17 mouse cellular contexts compared by ENCODE assay signal in genomic region chr6:145296979-145297378, GRCm38 (mm10).
"Had no signal": no experiment of that assay in that cellular context is flagged by ENCODE, and none has a peak within 500 bp of the region (broad histone marks: within the 10 kb centered on the region; RNA-seq: fewer than 3 reads in every experiment).

No protein-coding gene starts in this region.

- H3K9me3 ChIP-seq: liver, embryonic 15.5 days; megakaryocyte, embryonic 14.5 days; midbrain, embryonic 13.5 days; midbrain, embryonic 15.5 days; neural tube, embryonic 12.5 days; stomach, embryonic 15.5 days had no signal

- DNase-seq: liver, postnatal 0 days; lung, adult 2 months; lung, postnatal 14 days; right cerebral cortex, postnatal 14 days; thymus, adult 2 months; thymus, postnatal 25 days; thymus, postnatal 4 days had no signal

- ATAC-seq: liver, postnatal 0 days; lung, postnatal 0 days; midbrain, embryonic 13.5 days; midbrain, embryonic 15.5 days had no signal

- H3K36me3 ChIP-seq: liver, embryonic 15.5 days; midbrain, embryonic 13.5 days; midbrain, embryonic 15.5 days; neural tube, embryonic 12.5 days; stomach, embryonic 15.5 days had no signal

- H3K4me2 ChIP-seq: liver, embryonic 15.5 days; midbrain, embryonic 11.5 days; midbrain, embryonic 13.5 days; midbrain, embryonic 15.5 days; neural tube, embryonic 12.5 days; stomach, embryonic 15.5 days had no signal

- H3K27me3 ChIP-seq: liver, embryonic 15.5 days; megakaryocyte, embryonic 14.5 days; midbrain, embryonic 13.5 days; midbrain, embryonic 15.5 days; neural tube, embryonic 12.5 days; stomach, embryonic 15.5 days had no signal

- H3K9ac ChIP-seq: liver, embryonic 15.5 days; liver, postnatal 0 days; midbrain, embryonic 13.5 days; midbrain, embryonic 15.5 days; neural tube, embryonic 12.5 days; stomach, embryonic 15.5 days had no signal

- H3K4me1 ChIP-seq: midbrain, embryonic 13.5 days; neural tube, embryonic 12.5 days had no signal

- H3K4me3 ChIP-seq: liver, embryonic 15.5 days; megakaryocyte, embryonic 14.5 days; midbrain, embryonic 13.5 days; midbrain, embryonic 15.5 days; neural tube, embryonic 12.5 days; stomach, embryonic 15.5 days had no signal

- H3K27ac ChIP-seq: liver, embryonic 15.5 days; macrophage; midbrain, embryonic 13.5 days; midbrain, embryonic 15.5 days; neural tube, embryonic 12.5 days; stomach, embryonic 15.5 days; stomach, postnatal 0 days had no signal
